29 mouse cellular contexts compared by ENCODE assay signal in genomic region chr11:116878454-116878853, GRCm38 (mm10). TPM values are rescaled to one million over a fixed set of nuclear protein-coding genes. Genes with fewer than 3 reads are reported as not detected.
DNase-seq lines count a peak whose midpoint lies in the region; ATAC-seq and TF ChIP-seq lines count a peak whose summit lies in the region.
"Had no signal": no experiment of that assay in that cellular context is flagged by ENCODE, and none has a peak within 500 bp of the region (broad histone marks: within the 10 kb centered on the region; RNA-seq: fewer than 3 reads in every experiment).

No protein-coding gene starts in this region.

- TF ChIP-seq EP300 in liver, postnatal 0 days (IDR thresholded peaks at IDR 0.05; ENCODE audit: low read depth): no peak

- DNase-seq in adrenal gland, postnatal 25 days: peak; percentile 15
- DNase-seq in adrenal gland, postnatal 10 days: no peak
- DNase-seq in kidney, postnatal 25 days: peak; percentile 16 to 53
- no peak for DNase-seq in kidney, adult 11 months
- DNase-seq in liver, postnatal 0 days: no peak
- DNase-seq: cerebellum, adult 11 months; gastrocnemius, postnatal 25 days; heart, adult 11 months; heart, postnatal 36 days; lung, postnatal 36 days; right cerebral cortex, adult 18-20 months; spleen, adult 18-20 months; thymus, postnatal 4 days had no signal

- peak; percentile 23; the same call in 1 of the 2 replicates for ATAC-seq in intestine, embryonic 15.5 days
- no peak for ATAC-seq in intestine, postnatal 0 days
- ATAC-seq in liver, postnatal 0 days: no peak
- ATAC-seq: forebrain, embryonic 14.5 days; hindbrain, postnatal 0 days; midbrain, embryonic 16.5 days had no signal

- H3K36me3 ChIP-seq in intestine, embryonic 15.5 days: peaks cover 13% of the 10 kb centered on the region
- peaks cover 17% of the 10 kb centered on the region for H3K36me3 ChIP-seq in intestine, postnatal 0 days (ENCODE audit: control insufficient read depth, insufficient read depth)
- peaks cover 13% of the 10 kb centered on the region for H3K36me3 ChIP-seq in liver, postnatal 0 days (replicated peaks; ENCODE audit: insufficient read depth, low read length)

- 84% methylated on average over 8 of the region's 8 CpGs for WGBS in intestine, embryonic 15.5 days
- 72% methylated on average over 8 of the region's 8 CpGs for WGBS in intestine, postnatal 0 days
- 84% methylated on average over 8 of the region's 8 CpGs for WGBS in liver, postnatal 0 days (ENCODE audit: insufficient replicate concordance)

- no peak for TF ChIP-seq CTCF in intestine, postnatal 0 days (IDR thresholded peaks at IDR 0.05; ENCODE audit: low read depth)
- TF ChIP-seq CTCF in liver, postnatal 0 days (IDR thresholded peaks at IDR 0.05; ENCODE audit: low read depth): no peak

- no peaks in the 10 kb centered on the region for H3K9me3 ChIP-seq in intestine, embryonic 15.5 days
- no peaks in the 10 kb centered on the region for H3K9me3 ChIP-seq in intestine, postnatal 0 days (ENCODE audit: control insufficient read depth)
- H3K9me3 ChIP-seq in liver, postnatal 0 days (ENCODE audit: low read length): no peaks in the 10 kb centered on the region
- H3K9me3 ChIP-seq: G1E; hindbrain, embryonic 12.5 days; limb, embryonic 13.5 days; neural tube, embryonic 12.5 days had no signal

- no peak overlapping the region for H3K27ac ChIP-seq in intestine, embryonic 15.5 days
- H3K27ac ChIP-seq in intestine, postnatal 0 days (ENCODE audit: low read depth, low read length): no peak overlapping the region
- H3K27ac ChIP-seq in liver, postnatal 0 days (ENCODE audit: low read depth): no peak overlapping the region
- H3K27ac ChIP-seq: hindbrain, embryonic 12.5 days; hindbrain, postnatal 0 days; left cerebral cortex, adult 2 months; limb, embryonic 13.5 days; neural tube, embryonic 12.5 days had no signal

- H3K4me2 ChIP-seq in intestine, embryonic 15.5 days (replicated peaks): no peak overlapping the region
- H3K4me2 ChIP-seq in intestine, postnatal 0 days (replicated peaks; ENCODE audit: low read depth): no peak overlapping the region
- no peak overlapping the region for H3K4me2 ChIP-seq in liver, postnatal 0 days (ENCODE audit: low read depth, low read length)
- H3K4me2 ChIP-seq: heart, embryonic 11.5 days; hindbrain, embryonic 12.5 days; limb, embryonic 13.5 days; liver, embryonic 11.5 days; midbrain, embryonic 11.5 days; neural tube, embryonic 12.5 days had no signal

- H3K9ac ChIP-seq in intestine, embryonic 15.5 days: no peak overlapping the region
- H3K9ac ChIP-seq in intestine, postnatal 0 days (ENCODE audit: low read depth, low read length): no peak overlapping the region
- H3K9ac ChIP-seq in liver, postnatal 0 days (replicated peaks): no peak overlapping the region
- H3K9ac ChIP-seq: hindbrain, embryonic 12.5 days; limb, embryonic 13.5 days; neural tube, embryonic 12.5 days had no signal

- H3K4me3 ChIP-seq in intestine, embryonic 15.5 days (replicated peaks): no peak overlapping the region
- no peak overlapping the region for H3K4me3 ChIP-seq in intestine, postnatal 0 days (ENCODE audit: low read depth, low read length)
- no peak overlapping the region for H3K4me3 ChIP-seq in liver, postnatal 0 days (ENCODE audit: low read depth, low read length)
- H3K4me3 ChIP-seq: hindbrain, embryonic 12.5 days; left cerebral cortex, adult 2 months; limb, embryonic 13.5 days; myocyte; neural tube, embryonic 12.5 days had no signal

- H3K27me3 ChIP-seq in intestine, embryonic 15.5 days (replicated peaks): no peaks in the 10 kb centered on the region
- H3K27me3 ChIP-seq in intestine, postnatal 0 days (replicated peaks; ENCODE audit: control insufficient read depth, insufficient read depth, low read length): no peaks in the 10 kb centered on the region
- H3K27me3 ChIP-seq in liver, postnatal 0 days (ENCODE audit: insufficient read depth, low read length): no peaks in the 10 kb centered on the region
- H3K27me3 ChIP-seq: hindbrain, embryonic 12.5 days; limb, embryonic 13.5 days; neural tube, embryonic 12.5 days had no signal

- H3K4me1 ChIP-seq in intestine, embryonic 15.5 days (replicated peaks): no peaks in the 10 kb centered on the region
- H3K4me1 ChIP-seq in intestine, postnatal 0 days (replicated peaks; ENCODE audit: control insufficient read depth, insufficient read depth, low read length): no peaks in the 10 kb centered on the region
- H3K4me1 ChIP-seq in liver, postnatal 0 days (ENCODE audit: insufficient read depth): no peaks in the 10 kb centered on the region
- H3K4me1 ChIP-seq: hindbrain, embryonic 12.5 days; limb, embryonic 13.5 days; neural tube, embryonic 12.5 days had no signal

RNA-seq across cellular contexts. Expression of gene Srsf2, which starts 25.6 kb away (rescaled TPM):
- total RNA-seq in adrenal gland, postnatal 25 days (2021): 254 and 258 TPM in 2 replicates
- total RNA-seq in adrenal gland, postnatal 10 days (2021): 100 to 1,000 TPM; 222 to 286 TPM
- 723 and 765 TPM in 2 replicates for polyA plus RNA-seq in intestine, embryonic 15.5 days (2015; fragmentation: Nextera tagmentation; extraction: Ambion mirVana)
- 354 and 366 TPM in 2 replicates for polyA plus RNA-seq in intestine, postnatal 0 days (2015; fragmentation: Nextera tagmentation; extraction: Ambion mirVana)
- 293 and 302 TPM in 2 replicates for polyA plus RNA-seq in liver, postnatal 0 days (2015; fragmentation: Nextera tagmentation; extraction: Ambion mirVana)

RNA-seq across cellular contexts. Expression of gene Mfsd11, which starts 26.2 kb away (rescaled TPM):
- 39.6 and 41.7 TPM in 2 replicates for total RNA-seq in adrenal gland, postnatal 25 days (2021)
- total RNA-seq in adrenal gland, postnatal 10 days (2021): 10 to 100 TPM; 26.8 to 44.4 TPM
- 39.4 and 47.3 TPM in 2 replicates for polyA plus RNA-seq in intestine, embryonic 15.5 days (2015; fragmentation: Nextera tagmentation; extraction: Ambion mirVana)
- polyA plus RNA-seq in intestine, postnatal 0 days (2015; fragmentation: Nextera tagmentation; extraction: Ambion mirVana): 100 and 109 TPM in 2 replicates
- polyA plus RNA-seq in liver, postnatal 0 days (2015; fragmentation: Nextera tagmentation; extraction: Ambion mirVana): 16.5 and 18.0 TPM in 2 replicates

RNA-seq across cellular contexts. Expression of gene Jmjd6, which starts 35.2 kb away (rescaled TPM):
- 28.4 and 38.5 TPM in 2 replicates for total RNA-seq in adrenal gland, postnatal 25 days (2021)
- total RNA-seq in adrenal gland, postnatal 10 days (2021): 10 to 100 TPM; 36.0 to 38.4 TPM
- 81.2 and 88.5 TPM in 2 replicates for polyA plus RNA-seq in intestine, embryonic 15.5 days (2015; fragmentation: Nextera tagmentation; extraction: Ambion mirVana)
- polyA plus RNA-seq in intestine, postnatal 0 days (2015; fragmentation: Nextera tagmentation; extraction: Ambion mirVana): 44.4 and 44.7 TPM in 2 replicates
- polyA plus RNA-seq in liver, postnatal 0 days (2015; fragmentation: Nextera tagmentation; extraction: Ambion mirVana): 18.5 and 19.0 TPM in 2 replicates

RNA-seq across cellular contexts. Expression of gene Mettl23, which starts 35.4 kb away (rescaled TPM):
- 21.7 and 29.6 TPM in 2 replicates for total RNA-seq in adrenal gland, postnatal 25 days (2021)
- total RNA-seq in adrenal gland, postnatal 10 days (2021): 10 to 100 TPM; 29.1 to 35.3 TPM
- 62.0 and 63.7 TPM in 2 replicates for polyA plus RNA-seq in intestine, embryonic 15.5 days (2015; fragmentation: Nextera tagmentation; extraction: Ambion mirVana)
- polyA plus RNA-seq in intestine, postnatal 0 days (2015; fragmentation: Nextera tagmentation; extraction: Ambion mirVana): 34.1 and 37.1 TPM in 2 replicates
- 32.6 and 33.0 TPM in 2 replicates for polyA plus RNA-seq in liver, postnatal 0 days (2015; fragmentation: Nextera tagmentation; extraction: Ambion mirVana)

RNA-seq across cellular contexts. Expression of gene Mgat5b, which starts 40.2 kb away (rescaled TPM):
- total RNA-seq in adrenal gland, postnatal 25 days (2021): 0.57 and 0.94 TPM in 2 replicates
- total RNA-seq in adrenal gland, postnatal 10 days (2021): 1 to 10 TPM in 1 of 2 experiments, under 1 TPM in 1; 0.81 to 1.3 TPM
- polyA plus RNA-seq in intestine, embryonic 15.5 days (2015; fragmentation: Nextera tagmentation; extraction: Ambion mirVana): 0.69 and 0.90 TPM in 2 replicates
- 0.25 and 0.48 TPM in 2 replicates for polyA plus RNA-seq in intestine, postnatal 0 days (2015; fragmentation: Nextera tagmentation; extraction: Ambion mirVana)
- not detected in 2 replicates for polyA plus RNA-seq in liver, postnatal 0 days (2015; fragmentation: Nextera tagmentation; extraction: Ambion mirVana)
- total RNA-seq: gastrocnemius, adult 18-20 months had no signal
- polyA plus RNA-seq: G1E; liver, embryonic 16.5 days; myocyte had no signal

Comparison
In these comparisons a context has a peak if more than half of its experiments do, and no peak if none do; other contexts are left out.
1. DNase-seq: peak in adrenal gland, postnatal 25 days (single experiment) and kidney, postnatal 25 days (2 of 2); none in adrenal gland, postnatal 10 days (single experiment), kidney, adult 11 months (single experiment) and liver, postnatal 0 days (single experiment).